Mouse (Mus musculus): Measurements from ENCODE around the gene Tnfrsf13c. TPM values are rescaled to one million over a fixed set of nuclear protein-coding genes. Genes with fewer than 3 reads are reported as not detected.
"Not testable (repeated sequence)": the region's sequence is repeated elsewhere in the genome, so short reads cannot be mapped to it uniquely, and the experiment has no call there.

The Tnfrsf13c gene
- polyA plus RNA-seq, 1 experiment from 2014 or later: 0.15 TPM

GRCm38 (mm10) chr15:82247131-82247776, 23.1 kb upstream of the Tnfrsf13c start:
- Histone ChIP-seq H3K4me1 (peaks cover 13% of the 10 kb centered on the region), H3K4me2 (no peak overlapping the region), H3K27ac (replicated peaks) (no peak overlapping the region), H3K9me3 (no peaks in the 10 kb centered on the region), H3K27me3 (replicated peaks) (no peaks in the 10 kb centered on the region), H3K9ac (no peak overlapping the region), H3K36me3 (no peaks in the 10 kb centered on the region), H3K4me3 (no peak overlapping the region)
- WGBS: 72% methylated on average over 3 of the region's 3 CpGs
- ATAC-seq (ENCODE audit: extremely low read depth, insufficient number of reproducible peaks, low FRiP score, low TSS enrichment): no peak

GRCm38 (mm10) chr15:82244805-82245161, 20.6 kb upstream of the Tnfrsf13c start:
- Histone ChIP-seq H3K9ac (peak overlapping the region; percentile 82), H3K4me1 (peaks cover 13% of the 10 kb centered on the region), H3K4me3 (peak overlapping the region; percentile 61), H3K4me2 (peak overlapping the region; percentile 92), H3K27ac (replicated peaks) (peak overlapping the region; percentile 62; the same call in 1 of the 2 replicates)
- H3K27me3 ChIP-seq (replicated peaks); H3K9me3 ChIP-seq; ATAC-seq (ENCODE audit: extremely low read depth, insufficient number of reproducible peaks, low FRiP score, low TSS enrichment); H3K36me3 ChIP-seq: not testable (repeated sequence)
- 22% methylated on average over 9 of the region's 9 CpGs for WGBS

- peak within 1 kb of the TSS; percentile 92 for H3K4me2 ChIP-seq
- no peaks in the 10 kb centered on the region for H3K27me3 ChIP-seq (replicated peaks)
- H3K4me1 ChIP-seq: peaks cover 13% of the 10 kb centered on the region
- peak within 1 kb of the TSS; percentile 82 for H3K9ac ChIP-seq
- peak within 1 kb of the TSS; percentile 62 for H3K27ac ChIP-seq (replicated peaks)
- peak within 1 kb of the TSS; percentile 61 for H3K4me3 ChIP-seq
- H3K36me3 ChIP-seq: peaks cover 4% of the 10 kb centered on the region; the same call in 1 of the 2 replicates
- no peaks in the 10 kb centered on the region for H3K9me3 ChIP-seq
- under 1% methylated on average over 65 of the region's 65 CpGs for WGBS
- peak; percentile 92 for ATAC-seq (ENCODE audit: extremely low read depth, insufficient number of reproducible peaks, low FRiP score, low TSS enrichment)
These were observed 20.1 kb upstream of the Tnfrsf13c start, which contains the start of gene Cenpm for GRCm38 (mm10) chr15:82244115-82244804. Gene Cenpm (minus strand): TSS chr15:82244748.

- H3K36me3 ChIP-seq: peaks cover 10% of the 10 kb centered on the region
- peak overlapping the region; percentile 92 for H3K4me2 ChIP-seq
- no peaks in the 10 kb centered on the region for H3K9me3 ChIP-seq
- H3K4me3 ChIP-seq: peak overlapping the region; percentile 61
- no peaks in the 10 kb centered on the region for H3K27me3 ChIP-seq (replicated peaks)
- no peak for ATAC-seq (ENCODE audit: extremely low read depth, insufficient number of reproducible peaks, low FRiP score, low TSS enrichment)
- H3K9ac ChIP-seq: peak overlapping the region; percentile 82
- H3K27ac ChIP-seq (replicated peaks): peak overlapping the region; percentile 30; the same call in 1 of the 2 replicates
- 4% methylated on average over 12 of the region's 12 CpGs for WGBS
- peaks cover 13% of the 10 kb centered on the region for H3K4me1 ChIP-seq
These were observed 19.6 kb upstream of the Tnfrsf13c start for GRCm38 (mm10) chr15:82243742-82244114.

- peak overlapping the region; percentile 61 for H3K4me3 ChIP-seq
- no peaks in the 10 kb centered on the region for H3K27me3 ChIP-seq (replicated peaks)
- peak overlapping the region; percentile 82 for H3K9ac ChIP-seq
- H3K4me1 ChIP-seq: peaks cover 13% of the 10 kb centered on the region
- H3K27ac ChIP-seq (replicated peaks): no peak overlapping the region
- no peaks in the 10 kb centered on the region for H3K9me3 ChIP-seq
- WGBS: 77% methylated on average over 3 of the region's 3 CpGs
- H3K36me3 ChIP-seq: peaks cover 14% of the 10 kb centered on the region
- H3K4me2 ChIP-seq: peak overlapping the region; percentile 92
- ATAC-seq (ENCODE audit: extremely low read depth, insufficient number of reproducible peaks, low FRiP score, low TSS enrichment): no peak
These were observed 19.1 kb upstream of the Tnfrsf13c start for GRCm38 (mm10) chr15:82243311-82243710.

GRCm38 (mm10) chr15:82236565-82236964, 12.4 kb upstream of the Tnfrsf13c start:
- H3K9ac ChIP-seq: no peak overlapping the region
- H3K36me3 ChIP-seq: peaks cover 34% of the 10 kb centered on the region
- WGBS: 13% methylated on average over 5 of the region's 5 CpGs
- peaks cover 8% of the 10 kb centered on the region; the same call in 1 of the 2 replicates for H3K27me3 ChIP-seq (replicated peaks)
- H3K4me2 ChIP-seq: no peak overlapping the region
- no peaks in the 10 kb centered on the region for H3K9me3 ChIP-seq
- H3K4me3 ChIP-seq: no peak overlapping the region
- no peak overlapping the region for H3K27ac ChIP-seq (replicated peaks)
- ATAC-seq (ENCODE audit: extremely low read depth, insufficient number of reproducible peaks, low FRiP score, low TSS enrichment): no peak
- H3K4me1 ChIP-seq: peaks cover 4% of the 10 kb centered on the region; the same call in 1 of the 2 replicates

GRCm38 (mm10) chr15:82235661-82236060, 11.5 kb upstream of the Tnfrsf13c start:
- Histone ChIP-seq H3K9me3 (no peaks in the 10 kb centered on the region), H3K4me2 (no peak overlapping the region), H3K27me3 (replicated peaks) (peaks cover 10% of the 10 kb centered on the region; the same call in 1 of the 2 replicates), H3K36me3 (peaks cover 34% of the 10 kb centered on the region), H3K9ac (no peak overlapping the region), H3K27ac (replicated peaks) (no peak overlapping the region), H3K4me3 (no peak overlapping the region), H3K4me1 (peaks cover 4% of the 10 kb centered on the region; the same call in 1 of the 2 replicates)
- WGBS: 56% methylated on average over 10 of the region's 10 CpGs
- ATAC-seq (ENCODE audit: extremely low read depth, insufficient number of reproducible peaks, low FRiP score, low TSS enrichment): no peak

GRCm38 (mm10) chr15:82232651-82233050, 8.5 kb upstream of the Tnfrsf13c start:
- Histone ChIP-seq H3K27ac (replicated peaks) (no peak overlapping the region), H3K9me3 (no peaks in the 10 kb centered on the region), H3K4me3 (no peak overlapping the region), H3K4me2 (no peak overlapping the region), H3K9ac (no peak overlapping the region), H3K36me3 (peaks cover 17% of the 10 kb centered on the region), H3K4me1 (peaks cover 20% of the 10 kb centered on the region), H3K27me3 (replicated peaks) (peaks cover 24% of the 10 kb centered on the region; the same call in 1 of the 2 replicates)
- no peak for ATAC-seq (ENCODE audit: extremely low read depth, insufficient number of reproducible peaks, low FRiP score, low TSS enrichment)
- 68% methylated on average over 4 of the region's 4 CpGs for WGBS

- H3K9me3 ChIP-seq: no peaks in the 10 kb centered on the region
- H3K27me3 ChIP-seq (replicated peaks): peaks cover 25% of the 10 kb centered on the region; the same call in 1 of the 2 replicates
- WGBS: 62% methylated on average over 11 of the region's 11 CpGs
- H3K4me1 ChIP-seq: peaks cover 20% of the 10 kb centered on the region
- no peak for ATAC-seq (ENCODE audit: extremely low read depth, insufficient number of reproducible peaks, low FRiP score, low TSS enrichment)
- H3K9ac ChIP-seq: no peak overlapping the region
- peaks cover 12% of the 10 kb centered on the region for H3K36me3 ChIP-seq
- no peak overlapping the region for H3K4me2 ChIP-seq
- no peak overlapping the region for H3K27ac ChIP-seq (replicated peaks)
- no peak overlapping the region for H3K4me3 ChIP-seq
These were observed 7.6 kb upstream of the Tnfrsf13c start for GRCm38 (mm10) chr15:82231591-82232378.

- Histone ChIP-seq H3K9me3 (no peaks in the 10 kb centered on the region), H3K4me1 (peaks cover 20% of the 10 kb centered on the region), H3K4me3 (no peak overlapping the region), H3K4me2 (no peak overlapping the region), H3K27ac (replicated peaks) (no peak overlapping the region), H3K9ac (no peak overlapping the region), H3K36me3 (peaks cover 12% of the 10 kb centered on the region), H3K27me3 (replicated peaks) (peaks cover 30% of the 10 kb centered on the region)
- no peak for ATAC-seq (ENCODE audit: extremely low read depth, insufficient number of reproducible peaks, low FRiP score, low TSS enrichment)
- WGBS: 80% methylated on average over 4 of the region's 4 CpGs
These were observed 6.9 kb upstream of the Tnfrsf13c start for GRCm38 (mm10) chr15:82231100-82231499.

GRCm38 (mm10) chr15:82230098-82230611, 6.0 kb upstream of the Tnfrsf13c start:
- H3K36me3 ChIP-seq: peaks cover 12% of the 10 kb centered on the region
- no peak overlapping the region for H3K4me3 ChIP-seq
- no peaks in the 10 kb centered on the region for H3K9me3 ChIP-seq
- H3K4me2 ChIP-seq: no peak overlapping the region
- 68% methylated on average over 6 of the region's 6 CpGs for WGBS
- H3K4me1 ChIP-seq: peaks cover 16% of the 10 kb centered on the region
- no peak overlapping the region for H3K9ac ChIP-seq
- no peak overlapping the region for H3K27ac ChIP-seq (replicated peaks)
- peaks cover 40% of the 10 kb centered on the region for H3K27me3 ChIP-seq (replicated peaks)
- no peak for ATAC-seq (ENCODE audit: extremely low read depth, insufficient number of reproducible peaks, low FRiP score, low TSS enrichment)

Measured in heart, embryonic 13.5 days (tissue).